ENCODE assay signal across 16 mouse cellular contexts in the genomic region with DNA sequence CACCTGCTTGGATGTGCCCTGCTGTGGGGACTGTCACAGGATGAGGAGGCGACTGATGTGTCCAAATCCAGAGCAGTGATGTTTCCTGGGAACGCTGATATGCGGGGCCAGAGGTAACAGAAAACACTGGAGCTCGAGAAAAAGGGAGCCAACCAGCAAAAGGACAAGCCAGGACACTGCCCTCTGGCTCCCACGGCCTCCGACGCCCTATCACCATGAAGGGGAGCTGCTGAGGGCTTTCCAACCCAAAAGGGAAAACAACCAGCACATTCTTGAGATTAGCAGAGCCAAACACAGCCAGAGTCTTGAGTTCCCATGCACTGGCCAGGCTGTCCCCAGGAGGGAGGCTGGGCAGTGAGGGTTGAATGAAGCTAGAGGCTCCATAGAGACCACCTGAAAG.
"Had no signal": no experiment of that assay in that cellular context is flagged by ENCODE, and none has a peak within 500 bp of the region (broad histone marks: within the 10 kb centered on the region; RNA-seq: fewer than 3 reads in every experiment).

No protein-coding gene starts in this region.

- H3K27me3 ChIP-seq: neural tube, embryonic 15.5 days had no signal

- H3K4me3 ChIP-seq: limb, embryonic 13.5 days; midbrain, embryonic 10.5 days; myocyte; neural tube, embryonic 15.5 days had no signal

- DNase-seq: kidney, postnatal 36 days; layer of hippocampus, adult 9-11 months; layer of hippocampus, postnatal 36 days; left cerebral cortex, postnatal 4 days; lung, embryonic 14.5 days; lung, postnatal 10 days; midbrain, embryonic 14.5 days; right cerebral cortex, adult 18-20 months; right cerebral cortex, postnatal 25 days; thymus, adult 18-20 months; thymus, postnatal 14 days had no signal

- H3K4me1 ChIP-seq: limb, embryonic 13.5 days; midbrain, embryonic 10.5 days had no signal

- H3K27ac ChIP-seq: limb, embryonic 13.5 days; midbrain, embryonic 10.5 days; neural tube, embryonic 15.5 days had no signal

- H3K9ac ChIP-seq: limb, embryonic 13.5 days; lung, embryonic 14.5 days; neural tube, embryonic 15.5 days had no signal

- H3K4me2 ChIP-seq: limb, embryonic 13.5 days; liver, embryonic 11.5 days; lung, embryonic 14.5 days; neural tube, embryonic 15.5 days had no signal

- H3K9me3 ChIP-seq: limb, embryonic 13.5 days; midbrain, embryonic 10.5 days; neural tube, embryonic 15.5 days had no signal

- H3K36me3 ChIP-seq: limb, embryonic 13.5 days; midbrain, embryonic 10.5 days; neural tube, embryonic 15.5 days had no signal
